Mouse (Mus musculus) stomach, postnatal 0 days (tissue): ENCODE measurements at regions not wholly inside any gene's neighbourhood (a gene's known extent, or its start where the extent isn't known, plus 50 kb on each side); places are given as distances from the start of the nearest gene placed in this dataset.

Source experiments
- CTCF ChIP-seq: IDR thresholded peaks from 2 replicates; pipeline ENCODE4 v1.5.1; 2016; ENCODE audit warnings: antibody characterized with exemption, low read depth, mild to moderate bottlenecking, moderate library complexity
- EP300 ChIP-seq: optimal IDR thresholded peaks from 2 replicates; pipeline ENCODE3; 2016; ENCODE audit warnings: antibody characterized with exemption

GRCm38 (mm10) chr12:50899609-50900447 is 250.9 kb upstream of the Prkd1 start:
- TF ChIP-seq CTCF (no peak), EP300 (no peak)
